Mouse (Mus musculus) heart, embryonic 14.5 days (tissue): ENCODE measurements around the gene Mgat5. TPM values are rescaled to one million over a fixed set of nuclear protein-coding genes. Genes with fewer than 3 reads are reported as not detected.

Experiments used
- ATAC-seq: fragments of 200-750 bp; cut with Nextera tagmentation; 2 replicates; pipeline ENCODE4 v1.8.0; 2017; ENCODE audit warnings: low read depth, moderate TSS enrichment; ENCODE audit not compliant: insufficient number of reproducible peaks, insufficient read depth, low FRiP score
- H3K27ac ChIP-seq, 2 experiments: fragments of 200-500 bp in 1 of 2; fragments of 300-500 bp in 1 of 2; sonication (generic) in 1 of 2; replicated peaks in 1 of 2; 2 replicates each; pipeline ENCODE4 v1.5.1; 2012 to 2014; ENCODE audit warnings: low read depth in 2 of 2, low read length in 2 of 2, control low read depth in 1 of 2, mild to moderate bottlenecking in 1 of 2, mixed read lengths in 1 of 2; ENCODE audit not compliant: control insufficient read depth in 1 of 2, insufficient read depth in 1 of 2
- H3K27me3 ChIP-seq: fragments of 300-500 bp; sonication (generic); 2 replicates; pipeline ENCODE4 v1.6.1; 2014; ENCODE audit warnings: mild to moderate bottlenecking, low read length, control low read depth; ENCODE audit not compliant: control insufficient read depth, insufficient read depth
- H3K36me3 ChIP-seq: fragments of 300-500 bp; sonication (generic); 2 replicates; pipeline ENCODE4 v1.6.1; 2014; ENCODE audit warnings: mild to moderate bottlenecking, control low read depth, low read length, mixed read lengths; ENCODE audit not compliant: control insufficient read depth, insufficient read depth
- H3K4me1 ChIP-seq, 2 experiments: fragments of 200-500 bp in 1 of 2; fragments of 300-500 bp in 1 of 2; sonication (generic) in 1 of 2; 2 replicates each; pipeline ENCODE4 v1.6.1; 2012 to 2014; ENCODE audit warnings: low read length in 2 of 2, control low read depth in 1 of 2, mixed read lengths in 1 of 2; ENCODE audit not compliant: control insufficient read depth in 2 of 2, insufficient read depth in 2 of 2
- H3K4me2 ChIP-seq: fragments of 300-500 bp; sonication (generic); 2 replicates; pipeline ENCODE4 v1.6.1; 2014; ENCODE audit warnings: mild to moderate bottlenecking, low read length
- H3K4me3 ChIP-seq, 2 experiments: fragments of 200-500 bp in 1 of 2; fragments of 300-500 bp in 1 of 2; sonication (generic) in 1 of 2; 2 replicates each; pipeline ENCODE4 v1.5.1; 2012 to 2014; ENCODE audit warnings: low read length in 2 of 2, mild to moderate bottlenecking in 2 of 2, control low read depth in 1 of 2, low read depth in 1 of 2, moderate library complexity in 1 of 2; ENCODE audit not compliant: control insufficient read depth in 1 of 2, insufficient read depth in 1 of 2
- H3K9ac ChIP-seq: fragments of 300-500 bp; sonication (generic); 2 replicates; pipeline ENCODE4 v1.6.1; 2014; ENCODE audit warnings: mild to moderate bottlenecking, low read length
- H3K9me3 ChIP-seq: fragments of 300-500 bp; sonication (generic); 2 replicates; pipeline ENCODE4 v1.6.1; 2016; ENCODE audit warnings: low read length, control low read depth; ENCODE audit not compliant: control insufficient read depth
- WGBS: fragments of 180-500 bp; shearing (Covaris S2); extraction: QIAGEN DNeasy Blood & Tissue Kit; methylation state at CpG from one replicate; pipeline ENCODE4 v1.1.7; 2014; 5-methylcytosine and 5-hydroxymethylcytosine counted together
- polyA plus RNA-seq: library from polyadenylated mRNA; unstranded; fragments of >200 nt; fragmentation: Nextera tagmentation; extraction: Ambion mirVana; gene quantifications from 2 replicates; pipeline ENCODE4 v1.2.1, GENCODE M21; 2014

Mgat5 gene
- polyA plus RNA-seq, 1 experiment from 2014 or later, result 6.0 TPM

DNA sequence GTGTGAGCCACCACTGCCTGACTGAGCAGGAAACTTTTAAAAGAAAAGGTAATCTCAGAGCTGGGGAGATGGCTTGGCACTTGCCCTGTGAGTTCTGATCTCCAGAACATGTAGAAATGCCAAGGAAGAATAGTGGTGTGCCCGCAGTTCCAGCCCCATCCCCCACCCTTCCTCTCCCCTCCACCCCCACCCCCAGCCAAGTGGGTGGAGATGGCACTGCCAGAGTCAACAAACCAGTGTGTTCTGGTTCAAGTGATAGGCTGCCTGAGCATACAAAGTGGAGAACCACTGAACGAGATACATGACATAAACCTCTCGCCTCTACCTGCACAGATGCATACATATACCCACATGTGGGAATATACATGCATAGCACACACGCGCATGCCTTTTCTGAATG, 193.4 kb downstream of the Mgat5 start:
- peaks cover 26% of the 10 kb centered on the region for H3K36me3 ChIP-seq
- no peak overlapping the region for H3K27ac ChIP-seq
- H3K4me1 ChIP-seq, result no peaks in the 10 kb centered on the region; a peak in 1 of 4 replicates
- WGBS, result 86% methylated on average over 5 of the region's 5 CpGs
- no peak overlapping the region for H3K4me3 ChIP-seq
- no peaks in the 10 kb centered on the region for H3K9me3 ChIP-seq
- ATAC-seq, result no peak
- no peaks in the 10 kb centered on the region for H3K27me3 ChIP-seq
- H3K4me2 ChIP-seq, result no peak overlapping the region
- no peak overlapping the region for H3K9ac ChIP-seq

DNA sequence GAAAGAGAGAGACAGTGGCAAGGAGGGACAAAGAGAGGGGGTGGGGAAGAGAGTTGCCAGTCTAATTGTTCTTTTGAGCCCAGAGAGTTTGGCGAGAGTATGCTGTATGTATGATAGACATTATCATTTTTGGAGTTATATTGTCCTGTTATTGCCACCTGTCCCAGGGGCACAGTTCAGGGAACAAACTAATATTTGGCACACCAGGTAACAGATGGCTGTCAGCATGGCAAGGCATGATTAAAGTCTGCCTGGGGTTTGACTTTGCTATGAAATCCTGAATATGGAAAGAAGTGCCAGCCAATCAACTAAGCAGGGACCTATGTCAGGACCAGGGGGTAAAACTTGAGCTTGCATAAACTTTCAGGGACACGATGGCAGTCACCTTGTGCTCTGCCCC, 195.4 kb downstream of the Mgat5 start:
- no peak overlapping the region for H3K9ac ChIP-seq
- whole genome bisulfite sequencing, result 84% methylated on average over 2 of the region's 2 CpGs
- no peak for ATAC-seq
- peaks cover 11% of the 10 kb centered on the region for H3K36me3 ChIP-seq
- no peaks in the 10 kb centered on the region for H3K27me3 ChIP-seq
- peaks cover 0 to 5% of the 10 kb centered on the region in 2 experiments; a peak in 1 of 4 replicates for H3K4me1 ChIP-seq
- H3K4me2 ChIP-seq, result no peak overlapping the region
- no peak overlapping the region for H3K27ac ChIP-seq
- no peak overlapping the region for H3K4me3 ChIP-seq
- H3K9me3 ChIP-seq, result no peaks in the 10 kb centered on the region

DNA sequence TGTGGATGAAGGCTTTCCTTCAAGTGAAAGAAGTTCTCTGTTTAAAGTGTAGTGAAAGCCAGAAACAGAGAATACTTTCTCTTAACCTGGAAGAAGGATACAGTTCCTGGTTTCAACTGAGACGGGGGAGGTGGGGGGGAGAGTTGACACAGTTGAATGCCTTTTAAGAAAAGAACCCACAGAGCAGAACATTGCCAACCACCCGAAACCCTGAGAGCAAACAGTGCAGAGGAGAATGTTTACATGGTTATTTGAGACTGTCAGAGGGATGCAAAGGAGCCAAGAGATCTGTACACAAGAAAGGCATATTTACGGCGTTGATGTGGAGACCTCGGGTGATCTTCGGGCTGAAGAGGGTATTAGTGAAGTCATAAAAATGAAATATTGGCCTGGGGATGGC, 195.9 kb downstream of the Mgat5 start:
- no peak for ATAC-seq
- Histone ChIP-seq H3K4me2 (no peak overlapping the region), H3K27ac (no peak overlapping the region), H3K9me3 (no peaks in the 10 kb centered on the region), H3K4me3 (no peak overlapping the region), H3K27me3 (no peaks in the 10 kb centered on the region), H3K9ac (no peak overlapping the region), H3K36me3 (peaks cover 11% of the 10 kb centered on the region), H3K4me1 (peaks cover 0 to 5% of the 10 kb centered on the region in 2 experiments; a peak in 1 of 4 replicates)
- WGBS, result 92% methylated on average over 6 of the region's 6 CpGs

DNA sequence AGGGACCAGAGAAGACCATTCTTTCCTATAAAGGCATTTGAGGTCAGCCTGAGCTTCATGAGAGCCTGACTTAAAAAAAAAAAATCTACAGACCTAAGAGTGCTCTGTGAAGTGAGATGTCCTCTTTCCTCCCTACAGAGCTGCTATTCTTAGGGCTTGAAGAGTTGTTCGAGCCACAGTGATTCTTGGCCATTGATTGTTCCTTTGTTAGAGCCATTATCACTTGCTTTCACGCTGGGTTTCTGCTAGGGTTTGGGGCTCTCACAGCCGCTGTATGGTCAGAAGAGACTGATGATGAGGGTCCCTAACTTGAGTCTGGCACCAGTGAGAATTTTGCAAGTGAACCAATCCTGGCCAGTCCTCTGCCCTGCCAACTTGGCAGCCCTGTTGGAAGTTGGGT, 199.8 kb downstream of the Mgat5 start:
- no peaks in the 10 kb centered on the region for H3K27me3 ChIP-seq
- no peak overlapping the region for H3K27ac ChIP-seq
- ATAC-seq, result no peak
- peaks cover 8% of the 10 kb centered on the region; the same call in 1 of the 2 replicates for H3K36me3 ChIP-seq
- 45% methylated on average over 3 of the region's 3 CpGs for WGBS
- H3K9ac ChIP-seq, result no peak overlapping the region
- no peak overlapping the region for H3K4me3 ChIP-seq
- H3K4me2 ChIP-seq, result no peak overlapping the region
- peaks cover 7 to 19% of the 10 kb centered on the region in 2 experiments for H3K4me1 ChIP-seq
- no peaks in the 10 kb centered on the region for H3K9me3 ChIP-seq

DNA sequence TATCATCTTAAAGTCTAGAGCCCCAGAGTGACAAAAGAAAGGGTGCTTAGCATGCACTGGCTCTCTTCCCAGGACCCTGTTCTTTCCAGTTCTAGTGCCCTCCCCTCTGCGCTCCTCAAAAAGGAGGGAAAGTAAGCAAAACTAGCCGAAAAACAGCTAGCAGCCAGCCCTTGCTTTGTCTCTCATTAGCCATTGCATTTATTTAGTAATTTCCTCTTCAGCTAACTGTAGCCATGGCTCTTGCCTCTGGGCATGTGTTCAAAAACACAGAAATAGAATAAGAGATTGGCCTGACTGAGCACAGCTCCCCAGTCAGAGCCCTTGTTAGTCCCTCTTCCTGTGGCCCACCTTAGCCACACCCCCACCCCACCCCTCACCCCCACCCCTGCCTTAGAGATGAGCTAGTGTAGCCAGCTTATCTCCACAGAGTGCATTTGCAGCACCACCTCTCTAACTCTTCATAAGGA, 204.2 kb downstream of the Mgat5 start:
- no peaks in the 10 kb centered on the region for H3K9me3 ChIP-seq
- WGBS, result 61% methylated on average over 2 of the region's 2 CpGs
- H3K27me3 ChIP-seq, result no peaks in the 10 kb centered on the region
- peak overlapping the region; percentile 77 to 80 for H3K27ac ChIP-seq
- peak overlapping the region; percentile 55; the same call in 1 of the 2 replicates for H3K9ac ChIP-seq
- no peak overlapping the region for H3K4me3 ChIP-seq
- 0 out of 2 replicates have a peak, but pooled peaks have one; percentile 44 for ATAC-seq
- no peak overlapping the region for H3K4me2 ChIP-seq
- H3K4me1 ChIP-seq, result peaks cover 8 to 28% of the 10 kb centered on the region in 2 experiments
- peaks cover 21% of the 10 kb centered on the region for H3K36me3 ChIP-seq

DNA sequence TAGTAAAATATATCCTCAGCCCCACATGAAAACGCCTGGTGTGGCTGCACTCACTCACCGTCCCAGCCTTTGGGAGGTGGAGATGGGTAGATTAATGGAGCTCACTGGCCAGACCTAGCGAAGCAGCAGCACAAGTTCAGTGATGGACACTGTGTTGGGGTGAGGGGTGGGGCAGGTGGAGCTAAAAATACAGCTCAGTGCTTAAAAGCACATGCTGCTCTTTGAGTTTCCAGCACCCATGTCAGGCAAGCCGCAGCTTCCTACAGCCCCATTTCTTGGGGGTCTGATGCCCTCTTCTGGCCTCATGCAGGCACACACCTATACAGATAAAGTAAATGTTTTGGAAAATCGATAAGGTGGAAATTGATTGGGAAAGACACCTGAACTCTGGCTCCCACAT, 204.7 kb downstream of the Mgat5 start:
- ATAC-seq, result 0 out of 2 replicates have a peak, but pooled peaks have one; percentile 15
- Histone ChIP-seq H3K27me3 (no peaks in the 10 kb centered on the region), H3K36me3 (peaks cover 26% of the 10 kb centered on the region), H3K9ac (no peak overlapping the region), H3K4me2 (no peak overlapping the region), H3K27ac (peak overlapping the region in 1 of 2 experiments; percentile 80; a peak in 2 of 4 replicates), H3K4me1 (peaks cover 8 to 28% of the 10 kb centered on the region in 2 experiments), H3K9me3 (no peaks in the 10 kb centered on the region), H3K4me3 (no peak overlapping the region)
- WGBS, result 34% methylated on average over 5 of the region's 5 CpGs

DNA sequence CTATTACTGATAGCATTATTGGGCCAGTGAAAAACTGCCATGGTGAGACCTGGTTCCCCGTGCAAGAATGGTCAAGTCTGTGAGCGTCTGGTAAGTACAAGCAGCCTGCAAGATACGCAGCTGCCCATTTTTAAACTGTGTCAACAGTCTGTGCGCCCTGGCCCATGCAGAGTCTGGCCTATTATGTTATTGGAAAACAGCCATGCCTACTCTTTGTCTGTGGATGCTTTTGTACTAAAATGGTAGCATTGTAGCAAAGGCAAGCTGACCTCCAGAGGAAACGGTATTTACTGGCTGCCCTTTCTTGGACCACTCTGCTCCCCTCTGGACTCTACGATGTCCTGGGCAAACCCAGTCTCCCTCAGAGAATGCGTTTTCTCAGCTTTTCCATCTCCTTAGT, 209.7 kb downstream of the Mgat5 start:
- no peak for ATAC-seq
- Histone ChIP-seq H3K4me2 (no peak overlapping the region), H3K9ac (no peak overlapping the region), H3K27me3 (no peaks in the 10 kb centered on the region), H3K4me3 (no peak overlapping the region), H3K36me3 (peaks cover 36% of the 10 kb centered on the region), H3K9me3 (no peaks in the 10 kb centered on the region), H3K4me1 (peaks cover 9 to 24% of the 10 kb centered on the region in 2 experiments), H3K27ac (no peak overlapping the region)
- 71% methylated on average over 7 of the region's 7 CpGs for WGBS

DNA sequence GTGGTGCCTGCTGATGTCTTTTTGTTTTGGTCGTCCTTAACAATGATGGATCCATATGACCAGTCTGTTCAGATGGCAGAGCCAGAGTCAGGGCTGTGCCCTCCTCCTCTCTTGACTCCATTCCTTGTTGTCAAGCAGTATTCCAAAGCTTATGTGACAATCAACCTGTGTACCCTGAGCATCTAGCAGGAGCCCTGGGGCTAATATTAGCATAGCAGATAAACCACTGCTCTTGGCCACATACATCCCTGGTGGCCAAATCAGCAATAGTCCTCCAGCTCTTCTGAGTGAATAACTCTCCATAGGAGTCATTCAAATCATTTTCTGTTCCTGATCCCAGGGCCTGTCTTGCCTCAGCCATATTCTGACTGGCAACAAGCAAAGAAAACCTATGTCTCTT, 211.1 kb downstream of the Mgat5 start:
- Histone ChIP-seq H3K4me2 (no peak overlapping the region), H3K36me3 (peaks cover 36% of the 10 kb centered on the region), H3K9ac (no peak overlapping the region), H3K27ac (peak overlapping the region; percentile 33 to 57), H3K4me1 (peaks cover 10 to 21% of the 10 kb centered on the region in 2 experiments), H3K27me3 (no peaks in the 10 kb centered on the region), H3K9me3 (no peaks in the 10 kb centered on the region), H3K4me3 (no peak overlapping the region)
- 45% methylated on average over 1 of the region's 1 CpGs for WGBS
- ATAC-seq, result no peak
